Mouse (Mus musculus) forebrain, embryonic 15.5 days (tissue): Measurements from ENCODE around the gene Ankub1. TPM values are rescaled to one million over a fixed set of nuclear protein-coding genes. Genes with fewer than 3 reads are reported as not detected.

ENCODE experiments used
- ATAC-seq: fragments of 200-750 bp; cut with Nextera tagmentation; replicated peaks from 2 replicates; pipeline ENCODE4 v1.8.0; 2017; ENCODE audit warnings: mild to moderate bottlenecking, moderate TSS enrichment, moderate library complexity
- H3K27ac ChIP-seq: fragments of 300-500 bp; sonication (generic); replicated peaks from 2 replicates; pipeline ENCODE4 v1.5.1; 2015; ENCODE audit warnings: mild to moderate bottlenecking, inconsistent platforms
- H3K27me3 ChIP-seq: fragments of 300-500 bp; sonication (generic); 2 replicates; pipeline ENCODE4 v1.6.1; 2015; ENCODE audit warnings: inconsistent platforms
- H3K36me3 ChIP-seq: fragments of 300-500 bp; sonication (generic); 2 replicates; pipeline ENCODE4 v1.6.1; 2015; ENCODE audit warnings: mild to moderate bottlenecking, inconsistent platforms
- H3K4me1 ChIP-seq: fragments of 300-500 bp; sonication (generic); 2 replicates; pipeline ENCODE4 v1.6.1; 2015; ENCODE audit warnings: inconsistent platforms
- H3K4me2 ChIP-seq: fragments of 300-500 bp; sonication (generic); replicated peaks from 2 replicates; pipeline ENCODE4 v1.6.1; 2015; ENCODE audit warnings: mild to moderate bottlenecking, inconsistent platforms
- H3K4me3 ChIP-seq: fragments of 300-500 bp; sonication (generic); 2 replicates; pipeline ENCODE4 v1.5.1; 2015; ENCODE audit warnings: mild to moderate bottlenecking, inconsistent platforms
- H3K9ac ChIP-seq: fragments of 300-500 bp; sonication (generic); replicated peaks from 2 replicates; pipeline ENCODE4 v1.6.1; 2015; ENCODE audit warnings: mild to moderate bottlenecking, inconsistent platforms
- H3K9me3 ChIP-seq: fragments of 300-500 bp; sonication (generic); 2 replicates; pipeline ENCODE4 v1.6.1; 2016; ENCODE audit warnings: inconsistent platforms
- WGBS: fragments of 180-500 bp; shearing (Covaris S2); methylation state at CpG from one replicate; pipeline ENCODE4 v1.1.7; 2015; ENCODE audit warnings: mixed read lengths; 5-methylcytosine and 5-hydroxymethylcytosine counted together
- microRNA-seq: library from miRNA; unstranded; fragments of <30 nt; microRNA quantifications from one replicate; pipeline ENCODE4, GENCODE M21; 2016
- polyA plus RNA-seq: library from polyadenylated mRNA; unstranded; fragments of >200 nt; fragmentation: Nextera tagmentation; extraction: Ambion mirVana; gene quantifications from 2 replicates; pipeline ENCODE4 v1.2.1, GENCODE M21; 2015

Gene Ankub1
- polyA plus RNA-seq, 1 experiment from 2014 or later: not detected

DNA sequence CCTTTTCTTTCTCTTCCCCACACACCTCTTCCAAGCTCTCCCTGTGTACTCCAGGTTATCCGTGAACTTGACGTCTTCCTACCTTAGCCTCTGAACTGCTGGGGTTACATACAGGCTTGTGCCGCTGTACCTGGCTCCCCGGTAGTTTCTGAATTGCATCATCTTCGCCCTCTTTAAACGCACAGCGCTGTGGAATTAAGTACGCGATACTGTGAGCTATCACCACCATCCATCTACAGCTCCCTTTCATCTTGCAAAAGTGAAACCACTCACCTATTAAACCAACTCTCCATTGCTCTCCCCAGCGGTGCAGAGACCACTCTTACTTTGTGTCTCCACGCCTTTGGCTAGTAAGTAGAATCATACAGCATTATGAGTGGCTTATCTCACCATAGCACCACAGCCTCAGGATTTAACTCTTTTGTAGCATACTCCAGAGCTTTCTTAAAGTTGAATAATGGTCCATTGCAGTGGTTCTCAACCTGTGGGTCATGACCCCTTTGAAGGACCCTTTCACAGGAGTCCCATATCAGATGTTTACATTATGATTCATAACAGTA lies 65.6 kb downstream of the Ankub1 start:
- 89% methylated on average over 11 of the region's 11 CpGs for WGBS
- Histone ChIP-seq H3K9me3 (no peaks in the 10 kb centered on the region), H3K4me1 (peaks cover 5% of the 10 kb centered on the region; the same call in 1 of the 2 replicates), H3K27ac (no peak overlapping the region), H3K4me3 (no peak overlapping the region), H3K9ac (no peak overlapping the region), H3K36me3 (no peaks in the 10 kb centered on the region), H3K27me3 (no peaks in the 10 kb centered on the region), H3K4me2 (no peak overlapping the region)
- no peak for ATAC-seq

GRCm38 (mm10) chr3:57625275-57625997 lies 67.2 kb downstream of the Ankub1 start:
- WGBS: 3% methylated on average over 21 of the region's 21 CpGs

GRCm38 (mm10) chr3:57619718-57620117 lies 72.9 kb downstream of the Ankub1 start:
- ATAC-seq: no peak
- H3K9me3 ChIP-seq: no peaks in the 10 kb centered on the region

More at GRCm38 (mm10) chr3:57625275-57625997, 67.2 kb downstream of the Ankub1 start:
- Histone ChIP-seq H3K36me3 (no peaks in the 10 kb centered on the region), H3K27me3 (no peaks in the 10 kb centered on the region), H3K4me2 (peak overlapping the region; percentile 65), H3K9ac (peak overlapping the region; percentile 37; the same call in 1 of the 2 replicates), H3K27ac (peak overlapping the region; percentile 85), H3K4me3 (peak overlapping the region; percentile 38), H3K9me3 (no peaks in the 10 kb centered on the region), H3K4me1 (peaks cover 5% of the 10 kb centered on the region; the same call in 1 of the 2 replicates)
- ATAC-seq: peak; percentile 89

GRCm38 (mm10) chr3:57615652-57616051 lies 76.9 kb downstream of the Ankub1 start:
- no peak overlapping the region for H3K27ac ChIP-seq
- H3K4me3 ChIP-seq: no peak overlapping the region
- H3K4me2 ChIP-seq: no peak overlapping the region
- H3K4me1 ChIP-seq: no peaks in the 10 kb centered on the region
- no peaks in the 10 kb centered on the region for H3K27me3 ChIP-seq
- ATAC-seq: no peak
- 91% methylated on average over 4 of the region's 4 CpGs for WGBS
- H3K9me3 ChIP-seq: no peaks in the 10 kb centered on the region
- H3K36me3 ChIP-seq: no peaks in the 10 kb centered on the region
- no peak overlapping the region for H3K9ac ChIP-seq

More at GRCm38 (mm10) chr3:57619718-57620117, 72.9 kb downstream of the Ankub1 start:
- WGBS: 77% methylated on average over 4 of the region's 4 CpGs
- Histone ChIP-seq H3K4me2 (no peak overlapping the region), H3K4me3 (no peak overlapping the region), H3K9ac (no peak overlapping the region), H3K4me1 (no peaks in the 10 kb centered on the region), H3K27ac (no peak overlapping the region), H3K27me3 (no peaks in the 10 kb centered on the region), H3K36me3 (no peaks in the 10 kb centered on the region)

GRCm38 (mm10) chr3:57612430-57612997 lies 80.1 kb downstream of the Ankub1 start:
- no peak overlapping the region for H3K9ac ChIP-seq
- no peaks in the 10 kb centered on the region for H3K36me3 ChIP-seq
- no peak overlapping the region for H3K27ac ChIP-seq
- no peak overlapping the region for H3K4me3 ChIP-seq
- WGBS: 84% methylated on average over 3 of the region's 3 CpGs
- ATAC-seq: no peak
- no peaks in the 10 kb centered on the region for H3K27me3 ChIP-seq
- no peaks in the 10 kb centered on the region for H3K9me3 ChIP-seq
- H3K4me1 ChIP-seq: no peaks in the 10 kb centered on the region
- H3K4me2 ChIP-seq: no peak overlapping the region

DNA sequence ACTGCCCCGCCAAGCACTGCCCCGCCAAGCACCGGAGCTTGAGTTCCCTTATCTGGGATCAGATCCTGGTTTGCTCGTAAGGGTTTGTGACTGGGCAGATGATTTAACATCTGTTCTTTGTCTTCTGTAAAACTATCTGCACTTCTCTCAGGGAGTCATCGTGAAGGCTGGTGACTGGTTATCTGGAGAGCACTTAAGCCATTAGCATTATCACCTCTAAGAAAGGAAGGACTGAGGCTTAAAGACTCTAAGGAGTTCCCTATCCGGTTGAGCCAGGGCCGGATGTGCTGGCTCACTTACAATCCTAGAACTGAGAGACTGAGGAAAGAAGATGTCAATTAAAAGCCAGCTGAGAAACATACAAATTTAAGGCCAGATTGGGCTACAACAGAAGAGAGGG lies 80.8 kb downstream of the Ankub1 start:
- no peaks in the 10 kb centered on the region for H3K27me3 ChIP-seq
- H3K9ac ChIP-seq: no peak overlapping the region
- no peak overlapping the region for H3K27ac ChIP-seq
- ATAC-seq: no peak
- H3K4me2 ChIP-seq: no peak overlapping the region
- WGBS: 93% methylated on average over 7 of the region's 7 CpGs
- no peaks in the 10 kb centered on the region for H3K9me3 ChIP-seq
- H3K4me3 ChIP-seq: no peak overlapping the region
- H3K36me3 ChIP-seq: no peaks in the 10 kb centered on the region
- H3K4me1 ChIP-seq: no peaks in the 10 kb centered on the region

Small RNA genes lying within 50 kb of the gene (microRNA-seq; reads per million reads assigned to microRNA genes)
- gene Mir6377: not detected

Other genes with a start within 250 kb of the Ankub1 start
- gene Wwtr1, start 116.9 kb downstream of the Ankub1 start, polyA plus RNA-seq: 10.7 TPM in 2 replicates
- 77.1 and 79.1 TPM in 2 replicates for gene Commd2, start 41.1 kb downstream of the Ankub1 start, polyA plus RNA-seq
- 82.0 and 86.1 TPM in 2 replicates for gene Rnf13, start 43.3 kb upstream of the Ankub1 start, polyA plus RNA-seq
- 549 and 593 TPM in 2 replicates for gene Pfn2, start 155.3 kb upstream of the Ankub1 start, polyA plus RNA-seq